Mouse (Mus musculus) layer of hippocampus, postnatal 10 days (tissue): ENCODE results near the gene Car10. TPM values are rescaled to one million over a fixed set of nuclear protein-coding genes. Genes with fewer than 3 reads are reported as not detected.
"Not testable (repeated sequence)": the region's sequence is repeated elsewhere in the genome, so short reads cannot be mapped to it uniquely, and the experiment has no call there.

Source experiments
- DNase-seq, 2 experiments: peaks; one replicate each; pipeline ENCODE4 v3.0.0; 2021; ENCODE audit warnings: low spot score in 2 of 2
- total RNA-seq, 2 experiments: library from RNA; stranded (reverse); gene quantifications; 2 replicates each; pipeline ENCODE4 v1.2.3; 2021

Gene Car10
- total RNA-seq, 2 experiments from 2014 or later: 27.5 to 28.1 TPM

DNA sequence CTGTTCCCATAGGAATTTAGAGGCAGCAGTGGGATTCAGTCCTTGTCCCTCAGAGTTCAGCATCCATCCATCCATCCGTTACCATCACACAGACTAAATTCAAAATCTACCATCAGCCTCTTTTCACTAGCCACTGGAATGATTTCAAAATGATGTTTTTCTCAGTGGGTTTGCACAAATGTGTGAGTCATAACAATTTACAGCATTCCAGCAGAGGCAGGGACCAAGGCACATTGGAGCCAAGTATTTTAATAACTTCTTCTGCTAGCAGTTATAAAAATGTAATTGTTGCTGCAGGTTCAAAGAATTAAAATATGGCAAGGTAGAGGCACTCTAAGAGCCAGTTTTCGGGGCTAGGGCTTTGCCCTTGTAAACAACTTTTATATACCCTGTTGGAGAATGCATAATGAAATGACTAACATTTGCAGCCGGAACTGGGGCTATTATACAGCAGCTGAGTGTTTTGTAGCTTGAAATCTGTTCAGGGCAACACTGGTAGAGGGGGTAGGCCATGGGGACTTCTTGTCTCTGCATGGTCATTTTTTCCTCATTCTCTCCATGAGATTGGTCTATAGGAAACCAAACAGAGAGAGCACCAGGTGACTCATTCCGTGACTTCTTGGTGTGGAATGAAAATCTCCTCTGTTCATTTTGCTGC, 276.0 kb downstream of the Car10 start:
- no peak for DNase-seq

DNA sequence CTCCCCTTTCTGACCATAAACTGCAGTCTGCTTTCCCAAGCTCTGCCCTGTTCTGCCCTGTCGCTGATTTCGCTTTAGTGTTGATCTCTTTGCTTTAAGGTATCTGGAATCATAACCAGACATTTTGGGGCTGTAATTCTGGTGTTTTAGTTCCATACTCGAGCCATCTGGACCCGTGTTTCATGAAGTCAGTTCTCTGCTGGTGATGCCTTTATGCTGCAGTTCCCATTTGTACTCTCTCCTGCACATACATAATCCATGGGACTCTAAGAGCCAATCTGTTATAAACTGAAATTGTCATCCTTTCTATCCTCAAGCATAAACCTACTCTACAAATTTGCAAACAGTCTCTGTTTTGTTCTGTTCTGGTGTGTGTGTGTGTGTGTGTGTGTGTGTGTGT, 293.3 kb downstream of the Car10 start:
- DNase-seq: no peak

- DNase-seq: not testable (repeated sequence)
These were observed 295.5 kb downstream of the Car10 start for GRCm38 (mm10) chr11:93393371-93393770.

- no peak for DNase-seq
These were observed 298.5 kb downstream of the Car10 start for GRCm38 (mm10) chr11:93396356-93396755.

- not testable (repeated sequence) for DNase-seq
These were observed 303.3 kb downstream of the Car10 start for GRCm38 (mm10) chr11:93401167-93401566.

- DNase-seq: no peak
These were observed 310.2 kb downstream of the Car10 start for GRCm38 (mm10) chr11:93407981-93408380.

- no peak for DNase-seq
These were observed 333.7 kb downstream of the Car10 start for GRCm38 (mm10) chr11:93431482-93431881.

DNA sequence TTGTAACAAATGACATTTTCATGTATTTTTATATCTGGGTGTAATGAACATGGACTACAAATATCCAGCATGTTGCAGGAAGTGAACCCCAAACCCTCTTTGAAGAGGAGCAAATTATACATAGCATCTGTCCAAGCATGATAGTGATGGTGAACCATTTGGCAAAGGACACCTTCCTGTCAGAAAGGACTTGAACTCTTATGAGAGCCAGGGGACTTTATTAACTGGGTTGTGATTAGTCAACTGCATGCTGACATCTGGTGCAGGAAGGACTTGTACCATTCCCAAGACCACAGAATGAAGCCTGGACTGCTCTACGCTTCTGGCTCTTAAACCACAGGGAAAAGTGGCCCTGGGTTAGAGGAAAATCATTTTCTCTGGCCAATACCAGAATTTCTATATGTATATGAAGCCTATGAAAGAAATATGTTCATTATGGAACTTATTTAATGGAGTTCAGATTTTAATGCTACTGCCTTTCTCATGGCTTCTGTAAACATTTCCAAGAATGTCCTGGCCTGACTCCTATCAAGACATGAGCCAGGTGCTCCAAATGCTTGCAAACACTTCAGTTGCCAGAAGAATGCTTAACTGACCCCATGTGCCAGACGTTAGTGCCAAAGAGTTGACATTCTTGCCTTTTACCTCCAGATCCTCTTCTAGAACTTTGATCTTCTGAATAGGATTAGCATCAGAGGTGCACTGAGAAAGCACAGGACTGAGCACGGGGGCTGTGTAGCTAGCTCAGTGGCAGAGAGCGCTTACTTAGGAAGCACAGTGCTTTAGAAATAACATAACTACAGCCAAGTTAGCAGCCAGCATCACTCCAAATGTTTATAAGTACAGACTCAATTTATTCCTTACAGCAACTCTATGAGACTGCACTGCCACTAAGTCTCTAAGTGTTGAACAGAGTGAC, 337.4 kb downstream of the Car10 start:
- no peak for DNase-seq

- DNase-seq: no peak
These were observed 339.1 kb downstream of the Car10 start for GRCm38 (mm10) chr11:93436892-93437291.

DNA sequence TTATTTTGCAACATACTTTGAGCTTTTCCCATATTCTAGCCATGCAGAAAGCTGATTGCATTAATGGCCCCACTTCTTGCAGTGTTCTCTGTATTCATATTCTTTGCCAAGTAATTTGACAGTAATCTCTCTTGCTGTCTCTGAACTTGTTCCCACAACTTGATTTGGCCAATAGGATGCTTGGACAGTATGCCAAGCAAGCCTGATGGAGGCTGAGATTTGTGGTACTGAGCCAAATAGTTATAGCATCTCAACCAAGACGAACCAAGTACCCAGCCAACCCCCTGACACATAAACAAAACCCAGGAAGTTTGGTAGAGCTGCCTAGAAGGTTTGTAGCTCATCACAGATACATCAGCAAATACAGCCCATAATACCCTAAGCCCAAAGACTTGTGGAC, 342.6 kb downstream of the Car10 start:
- no peak for DNase-seq

DNA sequence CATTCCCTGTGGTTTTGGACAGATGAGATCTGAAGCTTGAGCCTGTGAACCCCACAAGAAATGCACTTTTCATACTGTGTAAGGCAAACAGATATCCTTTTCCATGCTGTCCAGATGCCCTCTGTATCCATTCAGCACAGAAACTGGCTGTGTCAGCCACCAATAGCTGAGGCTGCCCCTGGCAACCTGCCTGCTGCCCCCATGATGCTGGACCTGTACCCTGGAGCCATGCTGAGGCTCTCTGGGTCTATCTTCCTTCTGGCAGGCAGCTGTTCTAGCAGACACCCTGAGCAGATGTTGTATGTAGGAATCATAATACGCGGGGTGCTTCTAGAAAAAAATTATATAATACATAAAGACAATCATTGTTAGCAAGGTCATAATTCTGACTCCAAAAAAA, 345.9 kb downstream of the Car10 start:
- DNase-seq: no peak

DNA sequence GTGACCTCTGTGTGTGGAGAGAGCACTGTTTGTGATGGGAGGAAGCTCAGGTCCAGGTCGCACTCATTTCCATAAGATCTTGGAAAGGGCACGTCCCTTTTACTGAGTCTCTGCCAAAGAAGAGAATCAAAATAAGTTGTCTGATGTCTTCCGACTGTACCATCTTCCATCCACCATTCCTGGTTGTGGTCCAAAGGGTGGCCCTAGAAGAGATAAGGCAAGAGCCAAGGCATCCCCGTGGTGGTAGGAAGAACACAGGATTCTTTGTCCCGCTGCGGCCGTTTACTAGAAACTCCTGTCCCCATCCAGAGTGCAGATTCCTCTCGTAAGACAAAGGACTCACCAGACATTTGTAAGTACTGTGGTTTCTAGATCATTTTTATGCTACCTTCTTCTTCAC, 346.9 kb downstream of the Car10 start:
- DNase-seq: no peak

GRCm38 (mm10) chr11:93447566-93447965, 349.7 kb downstream of the Car10 start:
- no peak for DNase-seq

- no peak for DNase-seq
These were observed 350.7 kb downstream of the Car10 start for GRCm38 (mm10) chr11:93448290-93449256.

GRCm38 (mm10) chr11:93450535-93450934, 352.7 kb downstream of the Car10 start:
- DNase-seq: no peak

- no peak for DNase-seq
These were observed 368.4 kb downstream of the Car10 start for GRCm38 (mm10) chr11:93466221-93466620.

GRCm38 (mm10) chr11:93467711-93468110, 369.9 kb downstream of the Car10 start:
- no peak for DNase-seq

GRCm38 (mm10) chr11:93470771-93471170, 372.9 kb downstream of the Car10 start:
- no peak for DNase-seq

GRCm38 (mm10) chr11:93471573-93472179, 373.8 kb downstream of the Car10 start:
- peak; percentile 85 to 89 for DNase-seq

GRCm38 (mm10) chr11:93484661-93485060, 386.8 kb downstream of the Car10 start:
- no peak for DNase-seq

- no peak for DNase-seq
These were observed 389.2 kb downstream of the Car10 start for GRCm38 (mm10) chr11:93487021-93487420.
